Mouse (Mus musculus) lung, embryonic 16.5 days (tissue): Measurements from ENCODE around the gene Krtap31-2. TPM values are rescaled to one million over a fixed set of nuclear protein-coding genes. Genes with fewer than 3 reads are reported as not detected.

Experiments used
- ATAC-seq: fragments of 200-750 bp; cut with Nextera tagmentation; 2 replicates; pipeline ENCODE4 v1.8.0; 2017; ENCODE audit warnings: low read depth, mild to moderate bottlenecking, moderate library complexity
- H3K27ac ChIP-seq: fragments of 300-500 bp; sonication (generic); 2 replicates; pipeline ENCODE4 v1.5.1; 2014; ENCODE audit warnings: mild to moderate bottlenecking, control low read depth, low read length
- H3K27me3 ChIP-seq: fragments of 300-500 bp; sonication (generic); 2 replicates; pipeline ENCODE4 v1.6.1; 2014; ENCODE audit warnings: low read depth, low read length, mixed read lengths; ENCODE audit not compliant: control insufficient read depth, insufficient read depth
- H3K36me3 ChIP-seq: fragments of 300-500 bp; sonication (generic); 2 replicates; pipeline ENCODE4 v1.6.1; 2014; ENCODE audit warnings: low read length; ENCODE audit not compliant: control insufficient read depth, insufficient read depth
- H3K4me1 ChIP-seq: fragments of 300-500 bp; sonication (generic); replicated peaks from 2 replicates; pipeline ENCODE4 v1.6.1; 2014; ENCODE audit warnings: low read length, mixed read lengths; ENCODE audit not compliant: control insufficient read depth, insufficient read depth
- H3K4me2 ChIP-seq: fragments of 300-500 bp; sonication (generic); 2 replicates; pipeline ENCODE4 v1.6.1; 2014; ENCODE audit warnings: low read depth, low read length, control low read depth
- H3K4me3 ChIP-seq: fragments of 300-500 bp; sonication (generic); 2 replicates; pipeline ENCODE4 v1.5.1; 2014; ENCODE audit warnings: mild to moderate bottlenecking, low read length, control low read depth
- H3K9ac ChIP-seq: fragments of 300-500 bp; sonication (generic); 2 replicates; pipeline ENCODE4 v1.6.1; 2014; ENCODE audit warnings: low read length, control low read depth
- H3K9me3 ChIP-seq: fragments of 300-500 bp; sonication (generic); 2 replicates; pipeline ENCODE4 v1.6.1; 2016; ENCODE audit warnings: low read length; ENCODE audit not compliant: control insufficient read depth
- WGBS: fragments of 180-500 bp; shearing (Covaris S2); extraction: QIAGEN DNeasy Blood & Tissue Kit; methylation state at CpG from one replicate; pipeline ENCODE4 v1.1.7; 2014; 5-methylcytosine and 5-hydroxymethylcytosine counted together
- polyA plus RNA-seq: library from polyadenylated mRNA; unstranded; fragments of >200 nt; fragmentation: Nextera tagmentation; extraction: Ambion mirVana; gene quantifications from 2 replicates; pipeline ENCODE4 v1.2.1, GENCODE M21; 2015

The Krtap31-2 gene
- polyA plus RNA-seq: not detected in 2 replicates

- no peak within 1 kb of the TSS for H3K9ac ChIP-seq
- H3K4me3 ChIP-seq: no peak within 1 kb of the TSS
- no peaks in the 10 kb centered on the region for H3K36me3 ChIP-seq
- 71% methylated on average over 1 of the region's 1 CpGs for WGBS
- H3K4me1 ChIP-seq: no peaks in the 10 kb centered on the region
- ATAC-seq: no peak
- H3K27ac ChIP-seq: no peak within 1 kb of the TSS
- no peaks in the 10 kb centered on the region for H3K9me3 ChIP-seq
- H3K27me3 ChIP-seq: no peaks in the 10 kb centered on the region
- no peak within 1 kb of the TSS for H3K4me2 ChIP-seq
Measured at GRCm38 (mm10) chr11:99935991-99936390, at the start of gene Krtap31-2. TSS of gene Krtap31-2 (plus strand) at chr11:99936291.

- Histone ChIP-seq H3K4me1 (no peaks in the 10 kb centered on the region), H3K27ac (no peak within 1 kb of the TSS), H3K27me3 (no peaks in the 10 kb centered on the region), H3K9me3 (no peaks in the 10 kb centered on the region), H3K9ac (no peak within 1 kb of the TSS), H3K4me3 (no peak within 1 kb of the TSS), H3K4me2 (no peak within 1 kb of the TSS), H3K36me3 (no peaks in the 10 kb centered on the region)
- WGBS: 61% methylated on average over 2 of the region's 2 CpGs
- ATAC-seq: no peak
Measured at GRCm38 (mm10) chr11:99907620-99908019, 28.5 kb upstream of the Krtap31-2 start, which contains the start of gene Krtap31-1. TSS of gene Krtap31-1 (plus strand) at chr11:99907920.

GRCm38 (mm10) chr11:99914451-99914850 lies 21.6 kb upstream of the Krtap31-2 start, which contains the start of gene Gm11565:
TSS of gene Gm11565 (plus strand) at chr11:99914751.
- H3K4me2 ChIP-seq: no peak within 1 kb of the TSS
- H3K27ac ChIP-seq: no peak within 1 kb of the TSS
- H3K9me3 ChIP-seq: no peaks in the 10 kb centered on the region
- H3K4me3 ChIP-seq: no peak within 1 kb of the TSS
- no peaks in the 10 kb centered on the region for H3K27me3 ChIP-seq
- H3K36me3 ChIP-seq: no peaks in the 10 kb centered on the region
- ATAC-seq: no peak
- 81% methylated on average over 3 of the region's 3 CpGs for WGBS
- no peak within 1 kb of the TSS for H3K9ac ChIP-seq
- no peaks in the 10 kb centered on the region for H3K4me1 ChIP-seq

- WGBS: 71% methylated on average over 9 of the region's 9 CpGs
- Histone ChIP-seq H3K9me3 (no peaks in the 10 kb centered on the region), H3K27me3 (no peaks in the 10 kb centered on the region), H3K4me2 (no peak overlapping the region), H3K4me3 (no peak overlapping the region), H3K27ac (no peak overlapping the region), H3K9ac (no peak overlapping the region), H3K4me1 (no peaks in the 10 kb centered on the region), H3K36me3 (no peaks in the 10 kb centered on the region)
- ATAC-seq: no peak
Measured at GRCm38 (mm10) chr11:99937751-99938264, 1.7 kb downstream of the Krtap31-2 start.

GRCm38 (mm10) chr11:99948175-99948574 lies 12.1 kb downstream of the Krtap31-2 start, which contains the start of gene Krtap9-5:
TSS of gene Krtap9-5 (plus strand) at chr11:99948475.
- Histone ChIP-seq H3K27ac (no peak within 1 kb of the TSS), H3K9me3 (no peaks in the 10 kb centered on the region), H3K4me1 (no peaks in the 10 kb centered on the region), H3K4me2 (no peak within 1 kb of the TSS), H3K4me3 (no peak within 1 kb of the TSS), H3K9ac (no peak within 1 kb of the TSS), H3K27me3 (no peaks in the 10 kb centered on the region), H3K36me3 (no peaks in the 10 kb centered on the region)
- 83% methylated on average over 2 of the region's 2 CpGs for WGBS
- no peak for ATAC-seq

- no peak overlapping the region for H3K4me3 ChIP-seq
- no peaks in the 10 kb centered on the region for H3K27me3 ChIP-seq
- H3K4me2 ChIP-seq: no peak overlapping the region
- H3K9me3 ChIP-seq: no peaks in the 10 kb centered on the region
- H3K9ac ChIP-seq: no peak overlapping the region
- ATAC-seq: no peak
- 54% methylated on average over 6 of the region's 6 CpGs for WGBS
- H3K4me1 ChIP-seq: no peaks in the 10 kb centered on the region
- no peak overlapping the region for H3K27ac ChIP-seq
- H3K36me3 ChIP-seq: no peaks in the 10 kb centered on the region
Measured at GRCm38 (mm10) chr11:99964213-99964612, 28.1 kb downstream of the Krtap31-2 start.

- no peak for ATAC-seq
- H3K4me3 ChIP-seq: no peak overlapping the region
- H3K36me3 ChIP-seq: no peaks in the 10 kb centered on the region
- H3K27ac ChIP-seq: no peak overlapping the region
- 4% methylated on average over 2 of the region's 2 CpGs for whole genome bisulfite sequencing
- no peak overlapping the region for H3K9ac ChIP-seq
- no peaks in the 10 kb centered on the region for H3K4me1 ChIP-seq
- no peak overlapping the region for H3K4me2 ChIP-seq
- no peaks in the 10 kb centered on the region for H3K9me3 ChIP-seq
- H3K27me3 ChIP-seq: no peaks in the 10 kb centered on the region
Measured at GRCm38 (mm10) chr11:99965961-99966360, 29.9 kb downstream of the Krtap31-2 start.

GRCm38 (mm10) chr11:99978953-99979352 lies 42.9 kb downstream of the Krtap31-2 start, which contains the start of gene Krtap29-1:
TSS of gene Krtap29-1 (minus strand) at chr11:99979053.
- Histone ChIP-seq H3K9ac (no peak within 1 kb of the TSS), H3K27ac (no peak within 1 kb of the TSS), H3K9me3 (no peaks in the 10 kb centered on the region), H3K4me3 (no peak within 1 kb of the TSS), H3K36me3 (no peaks in the 10 kb centered on the region), H3K27me3 (no peaks in the 10 kb centered on the region), H3K4me1 (no peaks in the 10 kb centered on the region), H3K4me2 (no peak within 1 kb of the TSS)
- no peak for ATAC-seq
- 75% methylated on average over 5 of the region's 5 CpGs for WGBS

GRCm38 (mm10) chr11:99982731-99983130 lies 46.6 kb downstream of the Krtap31-2 start:
- ATAC-seq: no peak
- H3K27me3 ChIP-seq: no peaks in the 10 kb centered on the region; the same call in 1 of the 2 replicates
- no peak overlapping the region for H3K9ac ChIP-seq
- no peak overlapping the region for H3K4me2 ChIP-seq
- H3K36me3 ChIP-seq: no peaks in the 10 kb centered on the region
- H3K9me3 ChIP-seq: no peaks in the 10 kb centered on the region
- 80% methylated on average over 9 of the region's 9 CpGs for WGBS
- no peak overlapping the region for H3K27ac ChIP-seq
- no peaks in the 10 kb centered on the region for H3K4me1 ChIP-seq
- no peak overlapping the region for H3K4me3 ChIP-seq
